Comparison of ENCODE assay signal across 16 mouse cellular contexts in the genomic region with DNA sequence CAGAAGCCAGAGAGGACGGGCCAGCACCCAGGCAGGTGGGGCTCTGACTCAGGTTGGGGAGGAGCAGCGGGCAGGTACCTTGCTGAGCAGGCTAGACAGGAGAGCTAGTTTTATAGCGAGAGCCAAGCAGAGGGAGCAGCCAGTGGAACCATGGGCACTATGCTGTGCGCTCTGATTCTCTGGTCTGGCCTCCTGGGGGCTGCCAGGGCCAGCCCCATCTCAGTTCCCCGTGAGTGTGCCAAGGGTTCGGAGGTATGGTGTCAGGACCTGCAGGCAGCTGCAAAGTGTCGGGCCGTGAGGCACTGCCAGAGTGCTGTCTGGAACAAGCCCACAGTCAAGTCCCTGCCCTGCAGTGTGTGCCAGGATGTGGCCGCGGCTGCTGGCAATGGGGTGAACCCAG. TPM values are rescaled to one million over a fixed set of nuclear protein-coding genes. Genes with fewer than 3 reads are reported as not detected.
DNase-seq lines count a peak whose midpoint lies in the region; ATAC-seq and TF ChIP-seq lines count a peak whose summit lies in the region.
"Had no signal": no experiment of that assay in that cellular context is flagged by ENCODE, and none has a peak within 500 bp of the region (broad histone marks: within the 10 kb centered on the region; RNA-seq: fewer than 3 reads in every experiment).

Gene Psapl1, plus strand, starts transcription at position 106 of the 400 bp plus-strand sequence.

- no peak within 1 kb of the TSS for H3K9ac ChIP-seq in hindbrain, embryonic 16.5 days (ENCODE audit: low read depth, low read length)
- H3K9ac ChIP-seq in hindbrain, postnatal 0 days (replicated peaks; ENCODE audit: low read length): no peak within 1 kb of the TSS
- no peak within 1 kb of the TSS for H3K9ac ChIP-seq in stomach, embryonic 15.5 days
- H3K9ac ChIP-seq: forebrain, postnatal 0 days; liver, embryonic 12.5 days had no signal

- H3K4me1 ChIP-seq in hindbrain, embryonic 16.5 days (ENCODE audit: control insufficient read depth, insufficient read depth, low read depth, low read length): no peaks in the 10 kb centered on the region
- no peaks in the 10 kb centered on the region for H3K4me1 ChIP-seq in hindbrain, postnatal 0 days (ENCODE audit: insufficient read depth, low read length)
- H3K4me1 ChIP-seq in stomach, embryonic 15.5 days: no peaks in the 10 kb centered on the region; the same call in none of the 2 replicates
- H3K4me1 ChIP-seq: liver, embryonic 12.5 days had no signal

- no peak within 1 kb of the TSS for H3K27ac ChIP-seq in hindbrain, embryonic 16.5 days (ENCODE audit: low read depth, low read length)
- H3K27ac ChIP-seq in hindbrain, postnatal 0 days: no peak within 1 kb of the TSS
- peak within 1 kb of the TSS; percentile 74 for H3K27ac ChIP-seq in stomach, embryonic 15.5 days
- H3K27ac ChIP-seq: liver, embryonic 12.5 days had no signal

- WGBS in hindbrain, embryonic 16.5 days: 81% methylated on average over 10 of the region's 10 CpGs
- WGBS in hindbrain, postnatal 0 days: 60% methylated on average over 10 of the region's 10 CpGs
- 79% methylated on average over 10 of the region's 10 CpGs for WGBS in stomach, embryonic 15.5 days

- no peak within 1 kb of the TSS for H3K4me2 ChIP-seq in hindbrain, embryonic 16.5 days (ENCODE audit: low read length)
- H3K4me2 ChIP-seq in hindbrain, postnatal 0 days (ENCODE audit: low read depth, low read length): no peak within 1 kb of the TSS
- no peak within 1 kb of the TSS for H3K4me2 ChIP-seq in stomach, embryonic 15.5 days
- H3K4me2 ChIP-seq: liver, embryonic 12.5 days had no signal

- no peak within 1 kb of the TSS for H3K4me3 ChIP-seq in hindbrain, embryonic 16.5 days (ENCODE audit: low read length)
- H3K4me3 ChIP-seq in hindbrain, postnatal 0 days (ENCODE audit: low read length): no peak within 1 kb of the TSS
- H3K4me3 ChIP-seq in stomach, embryonic 15.5 days (replicated peaks): no peak within 1 kb of the TSS
- H3K4me3 ChIP-seq: liver, embryonic 12.5 days had no signal

- peak; percentile 52; the same call in 1 of the 2 replicates for ATAC-seq in hindbrain, embryonic 16.5 days
- ATAC-seq in hindbrain, postnatal 0 days: no peak
- ATAC-seq in stomach, embryonic 15.5 days (ENCODE audit: insufficient read depth, low FRiP score, low read depth): peak; percentile 70
- ATAC-seq: activated CD4-positive, CD25-positive, alpha-beta regulatory T cell, adult 4 months; liver, embryonic 12.5 days had no signal

- no peaks in the 10 kb centered on the region for H3K9me3 ChIP-seq in hindbrain, embryonic 16.5 days (ENCODE audit: control insufficient read depth, low read length)
- H3K9me3 ChIP-seq in hindbrain, postnatal 0 days (ENCODE audit: low read length): no peaks in the 10 kb centered on the region
- no peaks in the 10 kb centered on the region for H3K9me3 ChIP-seq in stomach, embryonic 15.5 days
- H3K9me3 ChIP-seq: liver, embryonic 12.5 days had no signal

- H3K36me3 ChIP-seq in hindbrain, embryonic 16.5 days (ENCODE audit: control insufficient read depth, insufficient read depth, low read length): no peaks in the 10 kb centered on the region
- H3K36me3 ChIP-seq in hindbrain, postnatal 0 days (ENCODE audit: insufficient read depth, low read length): no peaks in the 10 kb centered on the region
- no peaks in the 10 kb centered on the region for H3K36me3 ChIP-seq in stomach, embryonic 15.5 days
- H3K36me3 ChIP-seq: liver, embryonic 12.5 days had no signal

- TF ChIP-seq CTCF in hindbrain, postnatal 0 days (IDR thresholded peaks at IDR 0.05; ENCODE audit: low read depth): no peak

- no peak for DNase-seq in hindbrain, postnatal 0 days (ENCODE audit: low spot score)
- peak; percentile 61 to 74 for DNase-seq in urinary bladder, adult 18-20 months (ENCODE audit: low spot score in 2 of 2)
- DNase-seq in urinary bladder, postnatal 4 days (ENCODE audit: low spot score in 2 of 2): no peak
- peak; percentile 69 to 71 for DNase-seq in urinary bladder, postnatal 36 days (ENCODE audit: low spot score in 2 of 2)
- DNase-seq in ovary, adult 18-20 months (ENCODE audit: low spot score): no peak
- DNase-seq: adrenal gland, postnatal 36 days; forebrain, postnatal 0 days had no signal

- H3K27me3 ChIP-seq in hindbrain, embryonic 16.5 days (replicated peaks; ENCODE audit: control insufficient read depth, insufficient read depth, low read length): no peaks in the 10 kb centered on the region
- H3K27me3 ChIP-seq in hindbrain, postnatal 0 days (ENCODE audit: insufficient read depth, low read length): no peaks in the 10 kb centered on the region
- H3K27me3 ChIP-seq in stomach, embryonic 15.5 days (replicated peaks): no peaks in the 10 kb centered on the region
- H3K27me3 ChIP-seq: liver, embryonic 12.5 days had no signal

RNA-seq across cellular contexts. Expression of gene Psapl1, which starts in this region (rescaled TPM):
- polyA plus RNA-seq in hindbrain, embryonic 16.5 days (2015; fragmentation: Nextera tagmentation; extraction: Ambion mirVana): 0.07 and 0.10 TPM in 2 replicates
- total RNA-seq in hindbrain, postnatal 0 days (2014; rRNA removed): not detected in 2 replicates
- not detected in 2 replicates for polyA plus RNA-seq in hindbrain, postnatal 0 days (2015; fragmentation: Nextera tagmentation; extraction: Ambion mirVana)
- polyA plus RNA-seq in stomach, embryonic 15.5 days (2015; fragmentation: Nextera tagmentation; extraction: Ambion mirVana): 8.4 and 16.7 TPM in 2 replicates
- total RNA-seq: adrenal gland, postnatal 36 days; forebrain, postnatal 0 days; heart, adult 18-20 months; heart, postnatal 36 days; layer of hippocampus, postnatal 14 days; left cerebral cortex, postnatal 25 days had no signal
- polyA plus RNA-seq: activated CD4-positive, CD25-positive, alpha-beta regulatory T cell, adult 4 months; forebrain, postnatal 0 days; liver, embryonic 12.5 days; neural tube, embryonic 14.5 days had no signal

Comparison
In these comparisons a context has a peak if more than half of its experiments do, and no peak if none do; other contexts are left out.
1. DNase-seq: peak in urinary bladder, adult 18-20 months (2 of 2) and urinary bladder, postnatal 36 days (2 of 2); none in hindbrain, postnatal 0 days (single experiment), urinary bladder, postnatal 4 days (0 of 2) and ovary, adult 18-20 months (single experiment).
2. Peak in ATAC-seq in hindbrain, embryonic 16.5 days; RNA of the gene not detected or under 1 TPM.